Mouse (Mus musculus) layer of hippocampus, adult 11-12 months (tissue): ENCODE results near the gene Uap1l1.
A peak's percentile ranks its signal among the peaks of the same experiment; 100 is the strongest.
"Not testable (repeated sequence)": the region's sequence is repeated elsewhere in the genome, so short reads cannot be mapped to it uniquely, and the experiment has no call there.

ENCODE experiments used
- DNase-seq: peaks from one replicate; pipeline ENCODE4 v3.0.0; 2022; ENCODE audit warnings: low spot score

Uap1l1 gene

DNA sequence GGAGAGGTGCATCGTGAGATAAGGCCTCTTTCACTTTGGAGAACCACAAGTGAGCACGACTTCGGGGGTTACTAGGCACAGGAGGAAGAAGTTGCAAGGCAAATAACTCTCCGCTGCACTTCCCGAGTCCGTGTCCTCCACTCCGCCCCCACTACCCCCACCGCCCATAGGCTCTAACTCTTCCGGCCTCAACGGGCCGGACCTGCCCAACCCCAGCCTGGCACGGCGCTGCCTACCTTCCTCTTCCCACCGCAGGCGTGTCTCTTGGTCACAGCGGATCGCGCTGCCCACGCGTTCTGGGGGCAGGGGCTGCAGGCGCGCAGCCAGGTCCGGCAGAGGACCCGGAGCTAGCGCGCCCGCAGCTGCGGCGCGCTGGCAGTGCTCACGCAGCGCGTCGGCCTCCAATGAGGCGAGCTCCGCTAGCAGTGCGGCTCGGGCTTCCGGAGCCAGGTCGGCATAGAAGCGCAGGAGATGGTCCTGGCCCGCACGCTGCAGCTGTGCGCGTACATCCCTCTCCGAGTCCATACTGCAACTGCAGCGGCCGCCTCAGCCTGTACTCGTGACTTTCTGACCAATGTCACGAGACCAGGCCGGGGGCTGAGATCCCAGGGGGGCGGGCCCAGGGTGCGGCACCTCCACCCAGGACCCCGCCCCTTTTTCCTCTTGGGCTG, at the start of gene Uap1l1:
TSS of gene Uap1l1 (minus strand) at position 592 of the 671 bp plus-strand sequence.
- peak; percentile 76 for DNase-seq

DNA sequence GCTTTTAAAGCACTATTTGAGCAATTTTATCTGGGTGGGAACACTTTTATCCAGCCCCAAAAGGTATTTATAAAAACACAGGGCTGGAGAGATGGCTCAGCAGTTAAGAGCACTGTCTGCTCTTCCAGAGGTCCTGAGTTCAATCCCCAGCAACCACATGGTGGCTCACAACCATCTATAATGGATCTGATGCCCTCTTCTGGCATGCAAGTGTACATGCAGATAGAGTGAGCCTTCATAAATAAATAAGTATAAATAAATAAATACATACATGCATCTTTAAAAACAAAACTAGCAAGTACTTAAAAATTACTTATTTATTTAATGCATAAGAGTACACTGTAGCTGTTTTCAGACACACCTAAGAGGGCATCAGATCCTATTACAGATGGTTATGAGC, 48.0 kb upstream of the Uap1l1 start:
- not testable (repeated sequence) for DNase-seq

GRCm38 (mm10) chr2:25408908-25409307, 43.4 kb upstream of the Uap1l1 start:
- no peak for DNase-seq

GRCm38 (mm10) chr2:25403994-25404393, 38.5 kb upstream of the Uap1l1 start:
- DNase-seq: no peak

DNA sequence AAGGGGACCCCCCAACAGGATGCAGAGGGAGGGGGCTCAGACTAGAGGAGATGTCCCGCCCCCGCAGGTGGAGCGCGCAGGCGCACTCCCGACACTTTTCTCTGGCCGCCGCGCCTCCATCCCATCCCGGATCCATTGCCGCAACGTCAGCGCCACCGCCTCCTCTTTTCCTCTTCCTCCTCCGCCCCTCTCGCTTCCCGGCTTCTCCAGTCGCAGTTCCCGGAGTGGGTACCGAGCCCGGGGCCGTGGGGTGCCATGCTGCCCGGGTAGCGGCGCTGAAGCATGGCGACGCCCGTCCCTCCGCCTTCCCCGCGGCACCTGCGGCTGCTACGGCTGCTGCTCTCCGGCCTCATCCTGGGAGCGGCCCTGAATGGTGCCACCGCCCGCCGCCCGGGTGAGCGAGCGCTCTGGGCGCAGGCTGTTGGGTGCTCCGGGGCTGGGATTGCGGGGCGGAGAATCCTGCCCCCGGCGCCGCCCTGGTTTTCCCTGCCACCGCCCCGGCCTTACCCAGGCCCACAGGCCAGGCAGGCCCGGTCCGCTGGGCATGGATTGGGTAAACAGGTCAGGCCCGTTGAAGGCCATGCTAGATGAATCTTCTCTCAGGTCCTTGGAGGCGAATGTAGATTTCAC, 37.6 kb upstream of the Uap1l1 start:
- DNase-seq: peak; percentile 91

GRCm38 (mm10) chr2:25402377-25402971, 37.0 kb upstream of the Uap1l1 start:
- DNase-seq: peak; percentile 84

- DNase-seq: no peak
Observed at GRCm38 (mm10) chr2:25400764-25401163, 35.3 kb upstream of the Uap1l1 start.

GRCm38 (mm10) chr2:25400291-25400690, 34.8 kb upstream of the Uap1l1 start:
- DNase-seq: no peak

- DNase-seq: no peak
Observed at GRCm38 (mm10) chr2:25399051-25399450, 33.6 kb upstream of the Uap1l1 start, which contains the start of gene Npdc1. Gene Npdc1 (plus strand): TSS chr2:25399351.

- DNase-seq: no peak
Observed at GRCm38 (mm10) chr2:25398065-25398464, 32.6 kb upstream of the Uap1l1 start.

- DNase-seq: no peak
Observed at GRCm38 (mm10) chr2:25397010-25397409, 31.5 kb upstream of the Uap1l1 start.

GRCm38 (mm10) chr2:25396597-25396983, 31.1 kb upstream of the Uap1l1 start:
- DNase-seq: no peak

- DNase-seq: no peak
Observed at GRCm38 (mm10) chr2:25395721-25396596, 30.5 kb upstream of the Uap1l1 start, which contains the start of gene Entpd2. Gene Entpd2 (plus strand): TSS chr2:25395874.

GRCm38 (mm10) chr2:25394281-25395221, 29.1 kb upstream of the Uap1l1 start:
- peak; percentile 56 for DNase-seq

- DNase-seq: no peak
Observed at GRCm38 (mm10) chr2:25391266-25391665, 25.8 kb upstream of the Uap1l1 start.

DNA sequence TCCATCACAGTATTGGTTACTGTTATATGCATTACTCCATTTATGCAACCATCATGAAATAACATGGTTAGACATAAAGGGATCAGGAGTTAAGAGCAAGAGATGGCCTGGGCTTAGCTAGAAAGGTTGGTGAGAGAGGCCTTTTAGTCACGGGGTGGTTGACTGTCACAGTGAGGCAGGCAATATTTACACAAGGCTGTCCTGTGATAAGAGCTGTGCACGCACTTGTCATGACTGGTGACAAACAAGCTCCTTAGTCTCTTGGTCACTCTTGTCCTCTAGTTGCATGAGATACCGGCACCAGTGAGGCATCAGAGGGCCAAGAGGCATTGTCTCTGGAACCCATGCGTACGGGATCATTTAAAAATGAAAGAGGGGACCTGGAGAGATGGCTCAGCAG, 19.0 kb upstream of the Uap1l1 start:
- DNase-seq: no peak

GRCm38 (mm10) chr2:25376589-25376988, 11.1 kb upstream of the Uap1l1 start:
- peak; percentile 61 for DNase-seq

GRCm38 (mm10) chr2:25373431-25373830, 7.9 kb upstream of the Uap1l1 start:
- DNase-seq: no peak

DNA sequence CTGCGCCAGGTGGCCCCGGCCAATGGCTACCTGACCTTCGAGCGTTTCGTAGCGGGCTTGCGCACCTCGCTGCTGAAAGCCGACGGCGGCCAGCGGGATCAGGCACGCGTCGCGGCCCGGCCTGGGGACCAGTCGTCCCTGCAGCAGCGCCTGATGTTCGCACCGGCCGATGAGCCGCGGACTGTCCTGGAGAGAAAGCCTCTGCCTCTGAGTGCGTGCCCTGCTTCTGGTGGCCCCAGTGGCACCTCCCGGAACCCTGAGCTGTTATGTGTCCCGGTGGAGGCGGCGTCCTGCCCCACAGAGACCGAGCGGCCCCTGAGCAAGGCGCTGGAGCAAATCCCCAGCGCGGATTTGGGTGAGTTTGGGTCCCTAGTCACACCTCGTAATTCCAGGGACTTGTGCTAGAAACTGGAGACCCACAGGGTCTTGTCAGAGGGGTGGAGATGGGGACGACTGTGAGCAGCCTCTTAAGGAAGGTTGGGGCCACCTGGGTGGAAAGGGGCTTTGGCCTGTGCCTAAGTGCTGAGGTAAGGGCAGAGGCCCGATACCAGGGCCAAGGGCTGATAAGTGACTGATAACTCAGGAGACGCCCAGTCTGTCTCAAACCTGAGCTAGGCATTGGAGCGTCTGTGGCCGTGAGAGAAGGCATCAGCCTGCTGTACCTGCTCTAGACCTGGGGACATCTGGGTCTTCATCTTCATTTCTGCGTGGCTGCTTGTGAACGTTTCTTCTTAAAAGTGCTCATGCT, 7.3 kb upstream of the Uap1l1 start:
- DNase-seq: no peak
